Mouse (Mus musculus) embryonic facial prominence, embryonic 12.5 days (tissue): ENCODE data around the gene Fads3. TPM values are rescaled to one million over a fixed set of nuclear protein-coding genes. Genes with fewer than 3 reads are reported as not detected.

Experiments used
- ATAC-seq: fragments of 200-750 bp; cut with Nextera tagmentation; 2 replicates; pipeline ENCODE4 v1.8.0; 2017; ENCODE audit not compliant: insufficient number of reproducible peaks, insufficient read depth, low FRiP score, low TSS enrichment
- H3K27ac ChIP-seq: fragments of 300-500 bp; sonication (generic); 2 replicates; pipeline ENCODE4 v1.5.1; 2016; ENCODE audit warnings: mild to moderate bottlenecking
- H3K27me3 ChIP-seq: fragments of 300-500 bp; sonication (generic); 2 replicates; pipeline ENCODE4 v1.6.1; 2016; ENCODE audit warnings: mild to moderate bottlenecking, moderate library complexity
- H3K36me3 ChIP-seq: fragments of 300-500 bp; sonication (generic); 2 replicates; pipeline ENCODE4 v1.6.1; 2016; ENCODE audit warnings: mild to moderate bottlenecking
- H3K4me1 ChIP-seq: fragments of 300-500 bp; sonication (generic); 2 replicates; pipeline ENCODE4 v1.6.1; 2016
- H3K4me2 ChIP-seq: fragments of 300-500 bp; sonication (generic); replicated peaks from 2 replicates; pipeline ENCODE4 v1.6.1; 2016; ENCODE audit warnings: mild to moderate bottlenecking, moderate library complexity
- H3K4me3 ChIP-seq: fragments of 300-500 bp; sonication (generic); 2 replicates; pipeline ENCODE4 v1.5.1; 2016; ENCODE audit warnings: mild to moderate bottlenecking
- H3K9ac ChIP-seq: fragments of 300-500 bp; sonication (generic); 2 replicates; pipeline ENCODE4 v1.6.1; 2016; ENCODE audit warnings: mild to moderate bottlenecking, moderate library complexity
- H3K9me3 ChIP-seq: fragments of 300-500 bp; sonication (generic); 2 replicates; pipeline ENCODE4 v1.6.1; 2016; ENCODE audit warnings: mild to moderate bottlenecking, moderate library complexity
- WGBS: fragments of 180-500 bp; shearing (Covaris S2); methylation state at CpG from one replicate; pipeline ENCODE4 v1.1.7; 2016; 5-methylcytosine and 5-hydroxymethylcytosine counted together
- polyA plus RNA-seq: library from polyadenylated mRNA; unstranded; fragments of >200 nt; fragmentation: Nextera tagmentation; extraction: Ambion mirVana; gene quantifications from 2 replicates; pipeline ENCODE4 v1.2.1, GENCODE M21; 2016

The Fads3 gene
- polyA plus RNA-seq, 1 experiment from 2014 or later = 10.2 TPM

DNA sequence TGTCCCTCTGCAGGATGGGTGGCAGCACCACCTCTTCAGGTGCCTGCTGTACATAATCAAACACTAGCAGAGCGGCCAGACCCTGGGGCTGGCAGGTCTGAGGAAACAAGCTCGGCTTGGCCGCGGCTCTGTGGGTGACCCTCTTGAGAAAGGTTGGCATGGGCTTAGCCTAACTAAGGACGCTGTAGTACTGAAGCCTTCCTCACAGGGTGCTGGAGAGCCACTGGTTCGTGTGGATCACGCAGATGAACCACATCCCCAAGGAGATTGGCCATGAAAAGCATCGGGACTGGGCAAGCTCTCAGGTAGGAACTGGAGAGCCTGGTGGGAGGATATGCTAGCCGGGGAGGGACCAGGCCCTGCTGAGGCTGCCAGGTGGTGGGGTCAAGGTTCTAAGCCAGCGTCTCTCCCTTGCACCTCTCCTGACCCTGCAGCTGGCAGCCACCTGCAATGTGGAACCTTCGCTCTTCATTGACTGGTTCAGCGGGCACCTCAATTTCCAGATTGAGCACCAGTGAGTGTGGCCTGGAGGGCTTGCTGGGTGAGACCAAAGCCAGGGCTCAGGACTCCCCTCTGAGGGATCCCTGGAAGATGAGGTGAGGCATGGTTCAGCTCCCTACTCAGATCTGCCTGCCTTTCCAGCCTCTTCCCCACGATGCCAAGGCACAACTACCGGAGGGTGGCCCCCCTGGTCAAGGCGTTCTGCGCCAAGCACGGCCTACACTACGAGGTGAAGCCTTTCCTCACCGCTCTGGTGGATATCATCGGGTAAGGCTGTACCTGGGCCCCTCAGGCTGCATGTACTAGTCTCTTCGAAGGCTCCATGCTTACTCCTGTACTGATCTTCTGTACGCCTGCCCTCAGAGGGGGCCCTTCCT lies 14.7 kb downstream of the Fads3 start:
- no peak for ATAC-seq
- Histone ChIP-seq H3K4me1 (no peaks in the 10 kb centered on the region), H3K27ac (no peak overlapping the region), H3K9ac (no peak overlapping the region), H3K27me3 (no peaks in the 10 kb centered on the region), H3K36me3 (peaks cover 15% of the 10 kb centered on the region; the same call in 1 of the 2 replicates), H3K9me3 (no peaks in the 10 kb centered on the region), H3K4me2 (no peak overlapping the region), H3K4me3 (no peak overlapping the region)
- 85% methylated on average over 22 of the region's 22 CpGs for WGBS

DNA sequence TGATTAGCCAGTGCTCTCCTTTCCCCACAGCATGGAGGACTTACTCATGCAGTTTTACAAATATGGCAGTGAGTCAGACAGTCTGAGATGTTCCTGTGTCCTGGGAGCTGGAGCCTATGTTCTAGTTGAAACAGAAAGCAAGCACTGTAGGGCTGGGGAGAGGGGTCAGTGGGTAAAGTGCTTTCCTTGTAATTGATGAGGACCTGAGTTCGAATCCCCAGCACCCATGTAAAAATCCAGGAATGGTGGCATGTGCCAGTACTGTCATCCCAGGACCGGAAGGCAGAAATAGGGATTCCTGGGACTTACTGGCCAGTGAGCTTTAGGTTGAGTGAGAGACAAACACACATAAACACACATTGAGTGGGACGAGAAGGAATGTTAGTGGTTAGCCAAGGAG lies 15.3 kb downstream of the Fads3 start:
- WGBS = 85% methylated on average over 3 of the region's 3 CpGs
- no peak overlapping the region for H3K4me3 ChIP-seq
- H3K27ac ChIP-seq = no peak overlapping the region
- H3K9ac ChIP-seq = no peak overlapping the region
- H3K4me2 ChIP-seq = no peak overlapping the region
- H3K4me1 ChIP-seq = no peaks in the 10 kb centered on the region
- peaks cover 17% of the 10 kb centered on the region; the same call in 1 of the 2 replicates for H3K36me3 ChIP-seq
- no peaks in the 10 kb centered on the region for H3K27me3 ChIP-seq
- ATAC-seq = no peak
- no peaks in the 10 kb centered on the region for H3K9me3 ChIP-seq

DNA sequence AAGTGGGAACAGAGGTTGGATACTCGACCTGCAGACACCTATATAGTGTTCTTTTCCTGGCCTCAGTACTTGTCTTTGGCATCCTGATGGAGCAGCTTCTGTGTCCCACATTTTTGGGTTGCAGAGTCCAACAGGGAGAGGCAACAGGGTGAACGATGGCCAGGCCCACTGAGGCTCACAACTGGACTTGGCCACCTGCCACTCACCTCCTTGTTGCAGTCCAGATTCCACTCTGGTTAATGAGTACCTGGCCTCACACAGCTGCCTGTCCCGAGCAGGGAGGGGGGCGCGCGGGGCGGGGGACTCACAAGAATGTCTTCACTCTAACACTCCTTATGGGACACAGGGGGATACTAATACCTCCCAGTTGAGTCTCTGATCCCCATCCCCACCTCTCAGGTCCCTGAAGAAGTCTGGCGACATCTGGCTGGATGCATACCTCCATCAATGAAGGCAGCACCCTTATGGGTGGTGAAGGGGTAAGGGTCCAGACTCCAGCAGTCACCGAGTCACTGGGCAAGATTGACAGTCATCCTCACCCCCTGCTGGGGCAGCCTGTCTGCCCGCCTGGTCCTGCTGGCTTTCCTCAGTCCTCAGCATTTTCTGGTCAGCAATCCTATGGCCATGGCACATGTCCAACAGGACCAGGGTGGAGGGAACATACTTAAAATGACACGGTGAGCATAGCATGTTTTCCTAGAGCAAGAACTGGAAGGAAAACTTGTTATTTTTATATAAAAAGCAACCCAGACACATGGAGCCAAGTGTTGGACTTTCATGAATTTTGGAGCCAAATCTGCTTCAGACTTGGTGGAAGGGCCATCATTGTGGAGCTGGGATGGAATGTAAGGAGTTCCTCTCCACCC lies 16.4 kb downstream of the Fads3 start:
- no peak for ATAC-seq
- no peak overlapping the region for H3K4me2 ChIP-seq
- H3K36me3 ChIP-seq = peaks cover 27% of the 10 kb centered on the region
- H3K27ac ChIP-seq = no peak overlapping the region
- H3K4me3 ChIP-seq = no peak overlapping the region
- H3K9ac ChIP-seq = no peak overlapping the region
- WGBS = 66% methylated on average over 11 of the region's 11 CpGs
- no peaks in the 10 kb centered on the region for H3K4me1 ChIP-seq
- H3K27me3 ChIP-seq = no peaks in the 10 kb centered on the region
- H3K9me3 ChIP-seq = no peaks in the 10 kb centered on the region

DNA sequence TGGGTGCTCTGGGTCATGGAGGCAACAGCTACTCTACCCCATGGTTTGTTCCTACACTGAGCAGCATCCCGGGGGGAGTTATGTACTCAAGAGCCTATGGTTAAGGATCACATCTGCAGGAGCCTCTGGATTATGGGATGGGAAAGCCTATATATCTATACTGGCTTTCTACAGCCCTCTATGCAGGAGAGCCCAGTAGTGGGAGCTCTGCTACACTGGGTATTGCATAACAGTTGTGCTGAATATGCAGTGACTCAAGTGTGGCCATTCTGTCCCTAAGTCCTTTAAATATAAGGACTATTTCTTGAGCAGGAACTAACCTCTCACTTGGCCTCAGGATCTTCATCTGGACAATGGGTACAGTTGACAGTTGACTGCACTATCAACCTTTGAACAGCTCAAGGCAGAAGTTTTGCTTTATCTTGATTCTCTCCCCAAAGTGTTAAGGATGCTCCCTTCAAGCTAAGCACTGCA lies 17.0 kb downstream of the Fads3 start:
- WGBS = 92% methylated on average over 1 of the region's 1 CpGs
- Histone ChIP-seq H3K27me3 (no peaks in the 10 kb centered on the region), H3K9me3 (no peaks in the 10 kb centered on the region), H3K9ac (no peak overlapping the region), H3K27ac (no peak overlapping the region), H3K36me3 (peaks cover 34% of the 10 kb centered on the region), H3K4me3 (no peak overlapping the region), H3K4me1 (no peaks in the 10 kb centered on the region), H3K4me2 (no peak overlapping the region)
- no peak for ATAC-seq

DNA sequence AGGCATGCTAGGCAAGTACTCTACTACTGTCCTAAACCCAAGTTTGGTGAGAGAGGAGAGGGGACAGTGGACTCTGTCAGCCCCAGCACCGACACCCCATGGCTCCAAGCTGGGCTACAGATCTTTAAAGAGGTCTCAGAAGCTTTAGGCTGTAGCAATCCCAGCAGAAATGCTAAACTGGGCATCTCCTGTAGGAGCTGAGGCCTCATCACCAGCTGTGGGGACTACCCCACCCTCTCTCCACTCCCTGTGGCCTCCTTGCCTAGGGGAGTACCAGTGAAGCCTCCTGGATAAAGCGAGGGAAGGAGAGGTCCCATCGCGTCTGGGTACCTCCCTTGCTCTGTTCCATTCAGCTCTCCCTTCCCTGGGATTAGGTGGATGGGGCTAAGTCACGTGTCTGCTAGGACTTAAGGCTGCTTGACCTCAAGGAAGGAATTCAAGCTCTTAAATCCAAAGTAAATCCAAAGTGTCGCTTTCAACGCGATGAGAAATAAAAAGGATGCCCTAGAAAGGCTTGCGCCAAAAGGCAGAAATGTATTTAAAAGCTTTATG lies 17.6 kb downstream of the Fads3 start:
- Histone ChIP-seq H3K9me3 (no peaks in the 10 kb centered on the region), H3K36me3 (peaks cover 34% of the 10 kb centered on the region), H3K27ac (no peak overlapping the region), H3K4me3 (no peak overlapping the region), H3K4me1 (no peaks in the 10 kb centered on the region), H3K27me3 (no peaks in the 10 kb centered on the region), H3K9ac (no peak overlapping the region), H3K4me2 (no peak overlapping the region)
- no peak for ATAC-seq
- 54% methylated on average over 9 of the region's 9 CpGs for WGBS

DNA sequence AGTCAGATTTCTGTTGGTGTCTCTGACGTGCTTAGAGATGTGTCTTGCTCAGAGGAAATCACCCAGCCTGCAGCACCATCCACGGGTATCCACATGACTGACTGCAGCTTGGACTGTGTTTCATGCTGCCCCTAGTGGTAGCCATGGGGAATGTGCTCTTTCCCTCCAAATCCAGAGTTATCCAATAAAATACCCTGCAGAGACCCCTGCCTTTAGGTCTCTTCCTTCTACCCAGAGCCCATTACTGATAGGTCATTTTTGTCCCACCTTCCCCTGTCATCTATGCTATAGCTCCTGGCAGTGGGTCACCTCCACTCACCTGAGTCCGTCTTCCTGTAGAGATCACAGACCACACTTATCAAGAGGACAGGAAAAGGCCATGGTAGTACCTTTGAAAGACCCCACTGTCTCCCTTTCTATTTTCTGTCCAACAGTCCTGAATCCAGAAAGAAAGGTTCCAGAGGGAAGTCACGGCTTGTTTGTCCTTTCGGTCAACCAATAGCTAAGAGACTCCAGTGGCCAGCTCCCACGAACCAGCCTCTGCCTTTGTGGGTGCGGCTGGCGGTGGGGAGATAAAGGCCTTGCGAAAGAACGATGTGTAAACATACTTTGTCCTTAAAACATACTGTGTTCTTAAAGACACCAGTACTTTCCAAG lies 18.7 kb downstream of the Fads3 start:
- no peak for ATAC-seq
- WGBS = 62% methylated on average over 10 of the region's 10 CpGs
- H3K36me3 ChIP-seq = peaks cover 38% of the 10 kb centered on the region
- no peak overlapping the region for H3K4me2 ChIP-seq
- no peak overlapping the region for H3K9ac ChIP-seq
- no peaks in the 10 kb centered on the region for H3K27me3 ChIP-seq
- no peaks in the 10 kb centered on the region for H3K4me1 ChIP-seq
- H3K9me3 ChIP-seq = no peaks in the 10 kb centered on the region
- H3K4me3 ChIP-seq = no peak overlapping the region
- H3K27ac ChIP-seq = no peak overlapping the region

DNA sequence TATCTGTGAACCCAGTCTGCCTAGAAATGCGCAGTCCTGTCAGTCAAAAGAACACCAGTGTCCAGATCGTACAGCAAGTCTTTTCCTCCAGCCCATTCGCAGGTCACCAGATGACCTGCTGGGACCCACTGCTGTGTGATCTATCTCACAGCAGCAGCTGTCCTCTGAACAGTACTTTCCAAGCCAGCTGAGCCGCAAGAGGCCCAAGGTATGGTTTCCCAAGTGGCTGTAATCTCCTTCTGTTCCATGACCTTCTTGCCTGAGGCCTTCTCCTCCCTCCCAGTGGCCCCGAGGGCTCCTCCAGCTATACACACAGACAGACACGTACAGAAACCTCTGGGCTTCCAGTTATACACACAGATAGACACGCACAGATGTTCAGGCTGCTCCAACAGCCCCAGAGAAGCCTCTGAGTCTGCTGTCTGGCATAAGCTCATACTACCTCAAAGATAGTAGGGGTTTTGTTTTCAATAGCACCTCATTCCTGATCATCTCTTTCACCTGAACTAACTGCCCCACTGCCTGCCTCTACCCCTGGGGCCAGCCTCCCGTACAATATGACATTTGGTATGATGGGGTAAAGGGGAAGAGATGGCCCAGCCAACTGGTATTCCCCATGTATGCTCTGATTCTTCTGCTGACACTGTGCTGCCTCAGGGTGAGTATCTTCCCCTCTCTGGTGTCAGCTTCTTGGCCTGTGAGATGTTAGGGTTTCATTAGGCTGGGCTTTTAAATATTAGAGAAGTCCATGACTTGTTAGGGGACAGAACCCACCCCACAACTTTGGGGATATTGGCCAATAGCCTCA lies 19.6 kb downstream of the Fads3 start:
- H3K36me3 ChIP-seq = peaks cover 48% of the 10 kb centered on the region

DNA sequence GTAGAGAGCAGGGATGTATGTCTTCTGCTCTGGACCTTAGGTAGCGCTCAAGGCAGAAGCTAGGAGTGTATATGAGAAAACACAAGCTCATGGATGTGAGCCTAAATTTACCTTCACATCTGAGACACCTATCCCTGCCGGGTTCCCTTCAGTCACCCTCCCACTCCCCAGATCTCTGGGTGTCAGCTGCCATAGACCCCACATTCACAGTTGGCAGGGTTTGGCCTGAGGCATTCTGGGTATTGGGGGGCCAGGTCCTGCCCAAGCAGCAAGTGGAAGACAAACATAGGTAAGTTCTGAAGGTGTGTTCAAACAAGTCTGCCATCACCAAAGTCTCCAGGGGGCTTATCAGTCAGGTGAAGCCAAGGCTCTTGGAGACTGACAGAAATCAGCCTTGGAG lies 20.3 kb downstream of the Fads3 start:
- no peak for ATAC-seq
- Histone ChIP-seq H3K4me2 (no peak overlapping the region), H3K27ac (no peak overlapping the region), H3K9me3 (no peaks in the 10 kb centered on the region), H3K9ac (no peak overlapping the region), H3K4me3 (no peak overlapping the region), H3K4me1 (no peaks in the 10 kb centered on the region), H3K36me3 (peaks cover 54% of the 10 kb centered on the region), H3K27me3 (no peaks in the 10 kb centered on the region)
- 85% methylated on average over 2 of the region's 2 CpGs for WGBS

More for the DNA sequence above, 19.6 kb downstream of the Fads3 start:
- no peaks in the 10 kb centered on the region for H3K9me3 ChIP-seq
- ATAC-seq = no peak
- no peak overlapping the region for H3K4me3 ChIP-seq
- H3K27ac ChIP-seq = 0 out of 2 replicates have a peak overlapping the region, but pooled peaks have one; percentile 41
- no peak overlapping the region for H3K4me2 ChIP-seq
- no peaks in the 10 kb centered on the region for H3K4me1 ChIP-seq
- WGBS = 49% methylated on average over 8 of the region's 8 CpGs
- H3K9ac ChIP-seq = no peak overlapping the region
- no peaks in the 10 kb centered on the region for H3K27me3 ChIP-seq

DNA sequence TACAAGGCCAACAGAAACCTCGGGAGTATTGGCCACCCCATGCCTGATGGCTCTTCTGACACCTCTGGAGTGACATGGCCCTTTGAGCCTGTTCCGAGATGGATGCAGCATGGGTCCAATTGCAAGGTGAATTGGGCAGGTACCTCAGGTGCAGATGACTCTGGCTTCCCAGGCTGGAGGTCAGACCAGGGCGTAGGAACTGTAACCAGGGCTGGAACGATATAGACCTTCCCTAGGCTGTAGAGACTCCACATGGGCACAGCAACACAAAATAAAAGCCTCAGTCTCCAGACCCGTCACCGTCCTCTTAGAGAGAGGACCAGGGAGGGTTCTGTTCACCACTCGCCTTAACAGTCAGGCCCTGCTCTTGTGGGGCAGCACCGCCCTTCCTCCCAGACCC lies 20.9 kb downstream of the Fads3 start:
- no peaks in the 10 kb centered on the region for H3K9me3 ChIP-seq
- no peak overlapping the region for H3K4me3 ChIP-seq
- WGBS = 88% methylated on average over 8 of the region's 8 CpGs
- H3K27ac ChIP-seq = no peak overlapping the region
- H3K27me3 ChIP-seq = no peaks in the 10 kb centered on the region
- peaks cover 57% of the 10 kb centered on the region for H3K36me3 ChIP-seq
- no peak for ATAC-seq
- H3K9ac ChIP-seq = no peak overlapping the region
- no peaks in the 10 kb centered on the region for H3K4me1 ChIP-seq
- H3K4me2 ChIP-seq = no peak overlapping the region

DNA sequence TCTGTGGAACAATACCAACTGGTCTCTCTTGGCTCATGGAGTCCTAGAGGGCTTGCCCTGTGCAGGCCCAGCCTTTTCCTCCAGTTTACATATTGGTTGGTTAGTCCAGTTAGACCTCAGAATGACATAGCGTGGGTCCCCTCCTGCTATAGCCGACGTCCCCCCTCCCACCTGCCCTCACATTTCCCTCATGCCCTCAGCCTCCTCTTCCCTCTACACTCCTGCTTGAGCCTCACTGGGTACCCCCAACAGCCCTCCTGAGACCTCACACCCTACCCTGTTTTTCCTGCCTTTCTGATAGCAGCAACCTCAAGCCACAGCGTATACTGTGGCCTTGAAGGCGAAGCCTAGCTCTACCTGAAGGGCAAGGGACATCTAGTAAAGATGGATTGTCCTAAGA lies 21.5 kb downstream of the Fads3 start:
- H3K9ac ChIP-seq = no peak overlapping the region
- no peaks in the 10 kb centered on the region for H3K27me3 ChIP-seq
- H3K4me2 ChIP-seq = no peak overlapping the region
- no peaks in the 10 kb centered on the region for H3K4me1 ChIP-seq
- ATAC-seq = no peak
- 99% methylated on average over 5 of the region's 5 CpGs for WGBS
- no peak overlapping the region for H3K4me3 ChIP-seq
- no peaks in the 10 kb centered on the region for H3K9me3 ChIP-seq
- H3K36me3 ChIP-seq = peaks cover 63% of the 10 kb centered on the region
- no peak overlapping the region for H3K27ac ChIP-seq
